Mouse (Mus musculus): ENCODE data around the gene Nemf. TPM values are rescaled to one million over a fixed set of nuclear protein-coding genes. Genes with fewer than 3 reads are reported as not detected.
A peak's percentile ranks its signal among the peaks of the same experiment; 100 is the strongest.

The Nemf gene
- total RNA-seq, 2 experiments from 2014 or later, result 64.0 to 73.7 TPM

GRCm38 (mm10) chr12:69332147-69332546 lies 24.8 kb downstream of the Nemf start:
- ATAC-seq (replicated peaks; ENCODE audit: low FRiP score, poor library complexity, severe bottlenecking), result no peak

- ATAC-seq (replicated peaks; ENCODE audit: low FRiP score, poor library complexity, severe bottlenecking), result no peak
Observed at GRCm38 (mm10) chr12:69331187-69331586, 25.8 kb downstream of the Nemf start.

- no peak for ATAC-seq (replicated peaks; ENCODE audit: low FRiP score, poor library complexity, severe bottlenecking)
Observed at GRCm38 (mm10) chr12:69318431-69318830, 38.5 kb downstream of the Nemf start.

GRCm38 (mm10) chr12:69309659-69310058 lies 47.3 kb downstream of the Nemf start:
- no peak for ATAC-seq (replicated peaks; ENCODE audit: low FRiP score, poor library complexity, severe bottlenecking)

- ATAC-seq (replicated peaks; ENCODE audit: low FRiP score, poor library complexity, severe bottlenecking), result no peak
Observed at GRCm38 (mm10) chr12:69306333-69306732, 50.6 kb downstream of the Nemf start.

GRCm38 (mm10) chr12:69304051-69304450 lies 52.9 kb downstream of the Nemf start:
- ATAC-seq (replicated peaks; ENCODE audit: low FRiP score, poor library complexity, severe bottlenecking), result no peak

- ATAC-seq (replicated peaks; ENCODE audit: low FRiP score, poor library complexity, severe bottlenecking), result no peak
Observed at GRCm38 (mm10) chr12:69302171-69302570, 54.8 kb downstream of the Nemf start.

- no peak for ATAC-seq (replicated peaks; ENCODE audit: low FRiP score, poor library complexity, severe bottlenecking)
Observed at GRCm38 (mm10) chr12:69300391-69300790, 56.6 kb downstream of the Nemf start.

GRCm38 (mm10) chr12:69299831-69300230 lies 57.1 kb downstream of the Nemf start:
- ATAC-seq (replicated peaks; ENCODE audit: low FRiP score, poor library complexity, severe bottlenecking), result no peak

GRCm38 (mm10) chr12:69299231-69299630 lies 57.7 kb downstream of the Nemf start:
- ATAC-seq (replicated peaks; ENCODE audit: low FRiP score, poor library complexity, severe bottlenecking), result no peak

GRCm38 (mm10) chr12:69298281-69298680 lies 58.7 kb downstream of the Nemf start:
- ATAC-seq (replicated peaks; ENCODE audit: low FRiP score, poor library complexity, severe bottlenecking), result no peak

- no peak for ATAC-seq (replicated peaks; ENCODE audit: low FRiP score, poor library complexity, severe bottlenecking)
Observed at GRCm38 (mm10) chr12:69297411-69298150, 59.4 kb downstream of the Nemf start.

- peak; percentile 53 for ATAC-seq (replicated peaks; ENCODE audit: low FRiP score, poor library complexity, severe bottlenecking)
Observed at GRCm38 (mm10) chr12:69296511-69297410, 60.2 kb downstream of the Nemf start, which contains the start of gene Klhdc2. Klhdc2 (plus strand) TSS chr12:69296681.

- no peak for ATAC-seq (replicated peaks; ENCODE audit: low FRiP score, poor library complexity, severe bottlenecking)
Observed at GRCm38 (mm10) chr12:69295651-69296050, 61.3 kb downstream of the Nemf start.

GRCm38 (mm10) chr12:69294936-69295335 lies 62.0 kb downstream of the Nemf start:
- no peak for ATAC-seq (replicated peaks; ENCODE audit: low FRiP score, poor library complexity, severe bottlenecking)

GRCm38 (mm10) chr12:69293815-69294214 lies 63.1 kb downstream of the Nemf start:
- ATAC-seq (replicated peaks; ENCODE audit: low FRiP score, poor library complexity, severe bottlenecking), result peak; percentile 84

- no peak for ATAC-seq (replicated peaks; ENCODE audit: low FRiP score, poor library complexity, severe bottlenecking)
Observed at GRCm38 (mm10) chr12:69292401-69292800, 64.6 kb downstream of the Nemf start.

- ATAC-seq (replicated peaks; ENCODE audit: low FRiP score, poor library complexity, severe bottlenecking), result no peak
Observed at GRCm38 (mm10) chr12:69288699-69289098, 68.3 kb downstream of the Nemf start.

- 0 out of 2 replicates have a peak, but pooled peaks have one; percentile 23 for ATAC-seq (replicated peaks; ENCODE audit: low FRiP score, poor library complexity, severe bottlenecking)
Observed at GRCm38 (mm10) chr12:69287535-69287934, 69.4 kb downstream of the Nemf start.

- no peak for ATAC-seq (replicated peaks; ENCODE audit: low FRiP score, poor library complexity, severe bottlenecking)
Observed at GRCm38 (mm10) chr12:69283146-69283545, 73.8 kb downstream of the Nemf start.

GRCm38 (mm10) chr12:69280915-69281314 lies 76.0 kb downstream of the Nemf start:
- ATAC-seq (replicated peaks; ENCODE audit: low FRiP score, poor library complexity, severe bottlenecking), result no peak
